Mouse (Mus musculus) liver, embryonic 14.5 days (tissue): Measurements from ENCODE around the gene Gorasp2.

Experiments used
- CTCF ChIP-seq: IDR thresholded peaks from 2 replicates; pipeline ENCODE4 v1.5.1; 2016; ENCODE audit warnings: antibody characterized with exemption, low read depth, control low read depth
- EP300 ChIP-seq: IDR thresholded peaks from 2 replicates; pipeline ENCODE4 v1.6.1; 2016; ENCODE audit warnings: antibody characterized with exemption, low read depth

- no peak for TF ChIP-seq CTCF
- no peak for TF ChIP-seq EP300
These were observed 39.1 kb upstream of the Gorasp2 start for GRCm38 (mm10) chr2:70622244-70622643.
